ENCODE assay signal across 9 mouse cellular contexts in genomic region chr11:22584488-22585158, GRCm38 (mm10).
DNase-seq lines count a peak whose midpoint lies in the region; ATAC-seq lines count a peak whose summit lies in the region.
"Had no signal": no experiment of that assay in that cellular context is flagged by ENCODE, and none has a peak within 500 bp of the region (broad histone marks: within the 10 kb centered on the region; RNA-seq: fewer than 3 reads in every experiment).

No protein-coding gene starts in this region.

- peak overlapping the region; percentile 77 for H3K27ac ChIP-seq in hindbrain, embryonic 16.5 days (ENCODE audit: low read depth, low read length)
- H3K27ac ChIP-seq in stomach, embryonic 14.5 days (ENCODE audit: low read length): peak overlapping the region; percentile 58; the same call in 1 of the 2 replicates
- H3K27ac ChIP-seq: macrophage had no signal

- H3K4me3 ChIP-seq in hindbrain, embryonic 16.5 days (ENCODE audit: low read length): peak overlapping the region; percentile 21
- H3K4me3 ChIP-seq in stomach, embryonic 14.5 days (ENCODE audit: low read depth, low read length): no peak overlapping the region

- intact Hi-C loops in gastrocnemius, postnatal 14 days (cut with DNase I; ENCODE audit: low total_unique reads): no loop called here
- intact Hi-C loops in left cerebral cortex, postnatal 14 days (cut with DNase I): no loop called here

- peaks cover 19% of the 10 kb centered on the region for H3K4me1 ChIP-seq in hindbrain, embryonic 16.5 days (ENCODE audit: control insufficient read depth, insufficient read depth, low read depth, low read length)
- H3K4me1 ChIP-seq in stomach, embryonic 14.5 days (ENCODE audit: control insufficient read depth, insufficient read depth, low read length): peaks cover 21% of the 10 kb centered on the region; the same call in 1 of the 2 replicates

- H3K27me3 ChIP-seq in hindbrain, embryonic 16.5 days (replicated peaks; ENCODE audit: control insufficient read depth, insufficient read depth, low read length): no peaks in the 10 kb centered on the region
- no peaks in the 10 kb centered on the region for H3K27me3 ChIP-seq in stomach, embryonic 14.5 days (ENCODE audit: control insufficient read depth, insufficient read depth, low read length)

- H3K9ac ChIP-seq in hindbrain, embryonic 16.5 days (ENCODE audit: low read depth, low read length): peak overlapping the region; percentile 63
- H3K9ac ChIP-seq in stomach, embryonic 14.5 days (replicated peaks; ENCODE audit: low read depth, low read length): no peak overlapping the region

- DNase-seq in adipocyte (ENCODE audit: low spot score): peak; percentile 21
- peak; percentile 7 for DNase-seq in c-Kit-positive CD71-negative TER-119-negative erythroid progenitor cells, embryonic 14.5 days (ENCODE audit: low read depth)
- DNase-seq in gastrocnemius, postnatal 14 days: peak; percentile 50
- DNase-seq in left cerebral cortex, postnatal 14 days (ENCODE audit: low spot score in 2 of 2): peak; percentile 36 to 57
- DNase-seq in thymus, postnatal 10 days (ENCODE audit: low spot score in 2 of 2): no peak

- H3K4me2 ChIP-seq in hindbrain, embryonic 16.5 days (ENCODE audit: low read length): peak overlapping the region; percentile 55
- peak overlapping the region; percentile 33 for H3K4me2 ChIP-seq in stomach, embryonic 14.5 days (replicated peaks; ENCODE audit: low read depth, low read length)

- H3K36me3 ChIP-seq in hindbrain, embryonic 16.5 days (ENCODE audit: control insufficient read depth, insufficient read depth, low read length): no peaks in the 10 kb centered on the region
- H3K36me3 ChIP-seq in stomach, embryonic 14.5 days (ENCODE audit: control insufficient read depth, insufficient read depth, low read length): no peaks in the 10 kb centered on the region

- peak; percentile 81 for ATAC-seq in hindbrain, embryonic 16.5 days
- peak; percentile 50; the same call in 1 of the 2 replicates for ATAC-seq in megakaryocyte-erythroid progenitor cell, adult 5-6 weeks (replicated peaks; ENCODE audit: low FRiP score, low TSS enrichment, poor library complexity, severe bottlenecking)
- ATAC-seq in stomach, embryonic 14.5 days (ENCODE audit: insufficient number of reproducible peaks, insufficient read depth, low FRiP score, low read depth): 0 out of 2 replicates have a peak, but pooled peaks have one; percentile 34

- no peaks in the 10 kb centered on the region for H3K9me3 ChIP-seq in hindbrain, embryonic 16.5 days (ENCODE audit: control insufficient read depth, low read length)
- H3K9me3 ChIP-seq in stomach, embryonic 14.5 days (ENCODE audit: control insufficient read depth, low read depth, low read length): no peaks in the 10 kb centered on the region

- WGBS in hindbrain, embryonic 16.5 days: 1% methylated on average over 14 of the region's 14 CpGs
- 11% methylated on average over 14 of the region's 14 CpGs for WGBS in stomach, embryonic 14.5 days

Comparison
In these comparisons a context has a peak if more than half of its experiments do, and no peak if none do; other contexts are left out.
1. DNase-seq: peak in adipocyte (single experiment), c-Kit-positive CD71-negative TER-119-negative erythroid progenitor cells, embryonic 14.5 days (single experiment), gastrocnemius, postnatal 14 days (single experiment) and left cerebral cortex, postnatal 14 days (2 of 2); none in thymus, postnatal 10 days (0 of 2).
2. Peak in every context shown above with its lines, with median percentiles within 50 percentile points of each other: ATAC-seq.